Mouse (Mus musculus) liver, postnatal 0 days (tissue): ENCODE results near the gene Trpv1.

Experiments
- CTCF ChIP-seq: sonication (generic); IDR thresholded peaks from 2 replicates; pipeline ENCODE4 v1.5.1; 2016; ENCODE audit warnings: antibody characterized with exemption, low read depth
- EP300 ChIP-seq: IDR thresholded peaks from 2 replicates; pipeline ENCODE4 v1.6.1; 2016; ENCODE audit warnings: antibody characterized with exemption, low read depth, mild to moderate bottlenecking

DNA sequence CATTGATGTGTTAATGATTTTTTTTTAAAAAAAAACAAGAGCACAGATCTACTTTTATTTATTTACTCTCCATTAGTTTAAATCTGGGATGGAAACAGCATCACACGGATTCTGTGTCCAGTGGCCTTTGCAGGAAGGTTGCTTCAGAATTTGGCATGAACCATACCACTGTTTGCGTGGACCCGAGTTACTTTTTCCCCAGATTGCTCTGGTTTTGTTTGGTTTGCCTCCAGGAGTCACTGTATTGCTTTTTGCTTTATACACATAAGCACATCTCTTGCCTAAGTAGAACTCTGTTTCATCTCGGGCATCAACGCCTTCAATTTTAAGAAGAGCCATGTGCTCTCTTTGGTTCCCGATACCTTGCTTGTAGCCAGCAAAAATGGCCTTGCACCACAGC lies 8.2 kb upstream of the Trpv1 start:
- no peak for TF ChIP-seq CTCF
- TF ChIP-seq EP300: no peak
